Mouse (Mus musculus) kidney, postnatal 25 days (tissue): ENCODE data around the gene Dguok.
A peak's percentile ranks its signal among the peaks of the same experiment; 100 is the strongest.

Source experiments
- DNase-seq, 2 experiments: peaks; one replicate each; pipeline ENCODE4 v3.0.0; 2021; ENCODE audit warnings: mixed read lengths in 2 of 2

Dguok gene

DNA sequence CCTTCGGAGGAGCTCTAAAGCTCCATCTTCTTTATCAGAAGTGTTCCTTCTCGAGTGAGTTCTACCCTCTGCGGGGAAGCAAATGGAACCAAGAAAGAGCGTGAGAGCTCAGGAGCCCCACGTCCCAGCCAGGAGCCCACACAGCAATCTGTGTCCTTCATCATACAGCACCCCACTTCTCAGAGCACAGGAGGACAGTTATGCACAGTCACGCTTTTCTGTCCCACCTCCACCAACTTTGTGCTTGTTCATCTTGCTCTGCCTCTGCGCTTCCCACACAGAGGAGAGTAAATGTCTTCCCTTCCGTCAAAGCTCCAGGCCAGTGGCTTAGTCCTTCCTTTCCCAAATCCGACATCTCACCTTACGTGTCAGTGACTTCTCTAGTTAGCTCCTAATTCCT, 7.7 kb downstream of the Dguok start:
- peak in 1 of 2 experiments; percentile 9 for DNase-seq

DNA sequence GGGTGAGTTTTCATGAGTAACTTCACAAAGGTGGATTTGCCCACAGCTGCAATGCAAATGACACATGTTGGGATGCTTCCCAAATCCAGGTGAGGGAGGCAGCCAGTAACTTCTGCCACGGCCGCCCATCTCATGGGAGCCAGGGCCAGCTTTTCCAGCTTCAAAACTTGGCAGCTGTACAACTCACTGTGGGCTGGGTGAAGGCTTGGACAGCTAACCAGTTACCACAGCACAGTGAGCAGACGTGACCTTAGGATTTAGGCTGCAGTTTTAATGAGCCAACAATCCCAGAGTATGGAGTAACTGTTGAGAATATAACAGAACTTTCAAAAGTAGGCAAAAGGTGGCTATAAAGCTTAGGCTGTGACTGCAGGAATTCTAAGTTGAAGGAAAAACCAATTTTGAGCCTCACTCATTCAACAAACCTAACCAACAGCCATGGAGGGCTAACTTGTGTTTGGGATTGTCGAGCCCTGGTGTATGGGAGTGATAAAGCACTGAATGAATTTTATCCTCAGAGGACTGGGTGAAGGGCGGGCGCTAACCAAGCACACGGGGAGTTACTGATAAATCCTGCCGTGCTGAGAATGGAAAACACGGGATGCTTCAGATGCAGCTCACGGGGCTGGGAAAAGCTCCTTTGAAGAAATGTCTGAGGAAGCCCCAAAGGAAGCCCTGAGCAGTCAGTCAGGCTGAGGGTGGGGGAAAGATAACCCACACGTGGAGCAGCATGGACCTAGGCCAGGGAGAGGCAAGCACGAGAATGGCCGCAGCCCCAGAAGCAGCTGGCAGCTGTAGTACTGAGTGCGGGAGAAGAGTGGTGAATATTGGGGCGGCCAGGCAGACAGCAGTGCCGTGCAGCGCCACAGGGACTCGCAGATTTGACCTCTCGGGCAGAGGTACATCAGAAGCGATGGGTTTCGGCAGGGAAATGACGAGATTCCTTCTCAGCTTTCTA, 9.7 kb downstream of the Dguok start:
- DNase-seq = peak; percentile 66 to 84

DNA sequence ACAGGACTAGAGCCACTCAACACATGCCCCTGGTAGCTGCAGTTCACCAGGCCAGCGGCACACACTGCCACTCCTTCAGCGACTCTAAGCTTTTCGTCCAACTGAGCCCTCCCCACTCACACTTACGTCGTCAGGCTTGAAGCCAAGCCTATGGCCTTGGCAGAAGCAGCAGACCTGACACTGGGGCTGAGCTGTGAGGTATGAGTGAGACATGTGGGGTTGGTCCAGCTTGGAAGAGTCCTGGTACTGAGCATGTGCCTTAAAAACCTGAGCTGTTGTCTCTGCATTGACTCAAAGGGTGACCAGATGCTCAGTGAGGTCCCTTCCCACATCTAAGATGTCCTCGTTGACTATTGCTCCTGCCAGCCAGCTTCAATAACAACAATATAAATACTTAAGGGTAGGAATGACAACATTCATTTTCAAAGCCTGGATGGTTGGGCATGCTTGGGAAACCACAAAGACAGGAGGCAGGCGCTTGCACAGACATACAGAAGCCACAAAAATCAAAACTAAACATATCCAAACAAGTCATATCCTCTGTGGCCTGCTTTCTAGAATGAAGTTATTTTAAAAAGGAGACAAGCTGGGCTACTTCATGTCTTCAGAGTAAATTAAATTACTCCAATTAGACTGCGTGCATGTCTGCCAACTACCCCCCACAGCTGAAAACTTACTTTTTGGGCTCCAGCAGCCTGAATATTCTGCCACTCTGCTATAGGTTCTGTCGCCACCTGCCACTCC, 10.6 kb downstream of the Dguok start:
- DNase-seq = no peak

DNA sequence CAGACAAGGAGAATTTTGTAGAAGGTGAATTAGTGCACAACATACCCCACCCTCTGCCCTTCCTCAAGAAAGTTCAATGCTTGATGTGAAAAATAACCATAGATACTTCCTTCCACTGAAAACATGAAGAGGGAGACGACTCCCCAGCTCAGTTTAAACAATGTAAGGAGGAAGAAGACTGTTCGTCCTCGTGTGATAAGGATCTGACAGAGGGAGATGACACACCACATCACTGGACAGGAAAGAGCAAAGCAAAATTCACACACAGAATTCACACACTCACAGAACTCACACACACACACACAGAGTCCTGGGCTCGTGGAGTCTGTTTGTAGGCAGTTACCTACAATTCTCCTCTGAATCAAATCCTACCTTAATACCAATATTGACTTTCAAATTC, 16.1 kb downstream of the Dguok start:
- no peak for DNase-seq

DNA sequence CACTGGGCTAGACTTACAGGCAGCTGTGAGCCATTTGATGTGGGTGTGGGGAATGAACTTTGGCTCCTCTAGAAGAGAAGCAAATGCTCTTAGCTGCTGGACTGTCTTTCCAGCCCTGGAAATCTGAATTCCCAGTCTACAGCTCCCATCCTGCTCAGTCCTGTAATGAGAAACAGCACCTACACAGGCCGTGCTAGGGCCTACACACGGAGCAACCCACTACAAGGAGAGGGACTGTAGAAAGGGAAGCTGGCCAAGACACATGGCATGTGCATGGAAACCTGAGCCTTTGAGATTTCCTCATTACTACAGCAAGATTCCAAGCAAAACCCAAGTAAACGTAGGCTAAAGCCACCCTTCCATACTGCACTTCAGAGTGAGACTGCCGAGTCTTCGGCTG, 18.6 kb downstream of the Dguok start:
- DNase-seq = no peak

DNA sequence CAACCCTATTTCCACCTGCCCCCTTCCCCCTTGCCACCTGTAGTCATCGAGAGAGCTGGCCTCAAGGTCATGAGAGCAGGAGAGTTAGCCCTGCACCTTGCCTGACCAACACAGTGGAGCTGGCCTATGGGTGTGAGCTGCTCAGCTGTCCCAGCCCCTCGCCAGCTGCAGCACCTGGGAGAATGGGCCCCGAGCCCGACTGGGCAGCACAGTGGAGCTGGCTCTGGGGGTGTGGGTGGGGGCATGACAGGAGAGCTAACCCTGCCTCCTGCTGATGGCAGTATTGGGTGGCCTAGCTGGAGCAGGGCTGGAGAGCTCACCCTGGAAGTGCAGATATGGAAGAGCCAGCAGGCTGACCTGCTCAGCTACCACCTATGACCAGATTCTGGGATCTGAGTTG, 19.5 kb downstream of the Dguok start:
- DNase-seq = no peak

DNA sequence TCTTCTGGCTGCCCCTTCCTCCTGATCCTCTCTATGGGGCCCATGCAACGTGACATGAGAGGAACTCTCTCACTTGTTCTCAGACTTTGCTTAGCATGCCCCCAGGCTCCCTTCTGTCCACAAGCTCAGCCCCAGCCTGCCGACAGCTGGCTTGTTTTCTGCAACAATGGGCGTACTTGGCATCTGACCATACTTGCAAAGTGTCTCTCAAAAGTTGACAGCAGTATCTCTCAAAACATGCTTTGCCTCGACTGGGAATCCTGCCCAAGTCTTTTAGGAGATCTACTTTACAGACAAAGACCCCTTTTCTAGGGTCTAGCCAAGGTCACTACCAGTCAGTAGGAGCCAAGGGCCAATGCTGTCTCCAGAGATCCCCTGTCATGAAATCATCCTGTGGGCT, 20.9 kb downstream of the Dguok start:
- DNase-seq = no peak

DNA sequence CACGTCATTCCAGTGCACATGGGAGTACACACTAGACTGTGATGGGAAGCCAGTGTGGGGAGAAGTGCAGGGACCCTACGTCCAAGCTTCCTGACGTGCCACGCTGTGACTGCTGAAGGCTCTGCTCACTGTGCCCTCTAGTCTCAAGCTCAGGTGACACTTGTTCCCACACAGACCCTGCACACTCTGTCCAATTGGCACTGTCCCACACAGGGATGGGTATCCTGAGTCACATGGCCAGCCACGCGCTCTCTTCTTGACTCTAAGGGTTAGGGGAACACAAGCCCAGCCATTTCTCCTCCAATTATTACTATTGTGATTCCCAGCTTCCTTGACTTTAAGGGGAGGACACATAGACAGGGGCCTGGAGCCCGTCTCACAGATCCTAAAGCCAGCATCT, 23.0 kb downstream of the Dguok start:
- peak in 1 of 2 experiments; percentile 31 for DNase-seq

DNA sequence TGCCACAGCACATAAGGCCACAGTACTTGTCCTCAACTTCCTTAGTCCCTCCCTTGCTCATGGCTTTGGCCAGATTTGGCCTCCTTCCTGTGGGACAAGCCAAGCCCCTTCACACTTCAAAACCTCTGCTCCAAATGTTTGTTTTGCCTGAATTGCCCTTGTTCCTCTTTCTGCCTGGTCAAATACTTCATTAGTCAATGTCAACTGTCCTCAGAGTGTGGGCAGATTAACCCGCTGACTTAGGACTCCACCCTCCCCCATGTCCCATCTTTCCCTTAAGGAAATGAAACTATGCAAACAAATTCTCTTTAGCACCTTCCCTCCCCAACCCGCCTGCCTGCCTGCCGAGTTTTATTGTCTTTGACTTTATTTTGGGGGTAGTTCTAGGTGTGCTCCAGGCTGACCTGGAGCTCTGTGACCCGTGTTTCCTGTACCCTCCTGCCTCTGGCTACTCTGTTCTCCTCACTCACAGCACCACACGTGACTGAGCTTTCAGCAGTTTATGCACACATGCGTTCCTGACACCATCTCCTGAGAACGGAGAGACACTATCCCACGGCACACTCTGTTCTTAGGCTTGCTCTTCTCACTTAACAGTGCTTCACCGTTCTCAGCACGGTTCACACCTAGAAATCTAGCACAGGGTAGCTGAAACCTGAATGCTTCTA, 24.2 kb downstream of the Dguok start:
- peak; percentile 27 to 74 for DNase-seq

DNA sequence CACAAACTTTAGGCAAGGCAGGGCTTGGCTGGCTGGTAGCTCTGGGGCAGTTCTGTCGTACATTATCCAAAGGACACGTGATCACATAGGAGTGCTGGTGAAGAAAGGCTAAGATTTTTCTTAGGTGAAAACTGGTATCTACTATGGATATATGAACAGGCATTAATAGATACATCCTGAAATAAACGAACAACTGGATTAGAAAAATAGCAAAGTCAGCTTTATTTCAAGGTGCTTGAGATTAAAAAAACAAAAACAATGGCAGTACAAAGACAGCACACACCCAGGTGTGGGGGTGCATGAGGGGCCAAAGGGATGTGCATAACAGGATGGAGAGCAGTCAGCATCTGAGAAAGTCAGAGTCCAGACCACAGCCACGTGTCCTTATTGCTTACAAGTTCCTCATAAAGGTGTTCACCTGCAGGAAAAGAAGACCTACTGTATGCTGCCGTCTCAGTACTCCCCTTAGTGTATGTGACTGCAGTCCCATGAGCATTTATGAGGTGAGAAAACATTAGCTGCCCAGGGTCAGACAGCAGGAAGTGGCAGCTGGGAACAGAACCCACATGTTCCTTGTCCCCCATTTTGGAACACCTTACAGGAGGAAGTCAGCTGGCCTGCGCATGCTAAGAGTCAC, 26.6 kb downstream of the Dguok start:
- DNase-seq = peak in 1 of 2 experiments; percentile 8

DNA sequence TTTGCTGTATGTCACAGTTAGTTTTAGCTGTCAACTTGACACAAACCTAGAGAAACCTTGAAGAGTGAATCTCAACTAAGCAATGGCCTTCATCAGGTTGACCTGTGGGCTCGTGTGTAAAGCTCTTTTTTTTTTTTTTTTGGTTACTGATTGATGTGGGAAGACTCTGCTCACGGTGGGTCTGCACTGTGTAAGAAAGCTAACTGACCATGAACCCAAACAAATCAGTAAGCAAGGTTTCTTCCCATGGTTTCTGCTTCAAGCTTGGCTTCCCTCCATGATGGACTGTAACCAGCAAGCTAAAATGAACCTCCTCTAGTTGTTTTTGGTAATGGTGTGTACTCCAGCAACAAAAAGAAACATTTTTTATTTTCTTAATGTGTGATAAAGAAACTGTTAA, 27.6 kb downstream of the Dguok start:
- DNase-seq = no peak

DNA sequence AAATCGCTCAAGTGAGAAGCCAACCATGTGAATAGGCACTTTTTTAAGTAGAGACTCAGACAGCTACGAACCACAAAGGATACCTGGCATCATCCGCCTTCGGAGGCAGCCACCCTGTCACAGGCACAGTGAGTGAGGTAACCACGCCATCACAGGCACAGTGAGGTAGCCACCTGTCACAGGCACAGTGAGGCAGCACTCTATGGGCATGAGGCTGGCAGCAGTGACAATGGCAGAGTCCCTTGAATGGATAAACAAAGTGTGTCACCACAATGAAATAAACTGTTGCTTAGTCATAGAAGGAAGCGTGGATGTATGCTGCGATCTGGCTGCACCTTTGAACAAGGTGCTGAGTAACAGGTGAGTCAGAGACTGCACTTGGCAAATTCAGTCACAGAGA, 28.1 kb downstream of the Dguok start:
- DNase-seq = no peak

DNA sequence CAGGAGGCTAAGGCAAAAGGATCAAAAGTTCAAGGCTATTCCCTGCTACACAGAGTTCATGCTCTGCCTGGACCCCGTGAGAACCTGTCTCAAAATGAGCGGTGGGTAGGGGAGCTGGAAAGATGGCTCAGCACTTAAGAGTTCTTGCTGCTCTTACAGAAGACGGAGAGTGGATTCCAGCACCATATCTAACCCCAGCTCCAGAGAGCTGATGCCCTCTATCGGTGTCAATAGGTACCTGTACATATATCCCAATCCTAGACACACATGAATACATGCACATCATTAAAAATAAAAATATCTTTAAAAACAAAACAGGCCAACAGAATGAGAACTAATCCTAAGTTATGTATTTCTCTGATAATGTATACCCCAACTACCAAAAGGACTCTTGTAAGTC, 28.6 kb downstream of the Dguok start:
- no peak for DNase-seq

DNA sequence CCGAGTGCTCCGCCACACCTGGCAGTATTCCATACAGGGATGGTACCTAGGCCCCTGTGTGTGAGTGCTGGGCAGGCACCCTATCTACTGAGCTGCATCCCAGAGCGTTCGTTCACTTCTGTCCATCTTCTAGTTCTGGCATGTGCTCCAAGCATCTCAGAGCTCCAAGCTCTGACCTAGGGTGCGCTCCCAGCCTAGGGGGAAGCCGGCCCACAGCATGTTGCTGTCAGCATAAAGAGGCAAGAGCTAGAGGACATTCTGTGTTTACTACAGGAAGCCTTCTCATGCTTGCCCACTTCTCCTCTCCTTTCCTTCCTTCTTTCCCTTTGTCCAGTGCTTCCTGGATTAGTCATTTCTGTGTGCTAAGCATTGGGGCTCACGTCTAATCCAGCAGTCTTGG, 31.3 kb downstream of the Dguok start:
- peak in 1 of 2 experiments; percentile 32 for DNase-seq

DNA sequence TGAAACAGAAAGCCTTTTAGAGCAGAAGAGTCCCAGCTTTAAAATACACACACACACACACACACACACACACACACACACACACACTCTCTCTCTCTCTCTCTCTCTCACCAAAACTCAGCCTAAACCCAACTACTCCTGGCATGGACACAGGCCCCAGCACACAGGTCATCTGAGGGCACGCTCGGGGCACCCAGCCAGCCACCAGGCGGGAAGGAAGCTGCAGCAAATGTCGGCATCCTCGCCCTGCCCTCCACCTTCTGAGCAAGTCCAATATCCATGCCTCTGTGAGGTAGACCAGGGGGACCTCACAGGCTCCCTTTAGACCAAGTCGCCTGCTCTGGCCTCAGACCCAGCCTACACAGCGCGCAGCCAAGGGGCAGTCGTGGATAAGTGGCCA, 33.5 kb downstream of the Dguok start:
- DNase-seq = peak; percentile 83 to 88

DNA sequence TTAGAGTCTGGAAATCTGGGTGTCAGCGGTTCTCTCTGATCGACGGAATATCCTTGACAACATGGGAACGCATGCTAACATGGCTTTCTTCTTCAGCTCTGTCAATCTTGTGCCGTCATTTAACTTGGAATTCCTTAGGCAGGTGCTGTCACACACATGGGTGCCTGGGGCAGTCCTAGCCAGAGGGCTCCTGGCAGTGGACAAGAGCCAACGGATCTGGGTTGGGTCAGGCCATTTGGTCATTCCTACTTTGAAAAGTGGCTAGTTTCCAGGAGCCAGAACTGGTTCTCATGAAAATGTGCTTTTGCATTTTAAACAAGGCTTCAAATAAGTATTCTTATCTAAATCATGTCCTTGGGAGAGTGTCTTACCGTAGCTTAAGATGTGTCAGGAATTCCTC, 35.0 kb downstream of the Dguok start:
- DNase-seq = peak in 1 of 2 experiments; percentile 57

DNA sequence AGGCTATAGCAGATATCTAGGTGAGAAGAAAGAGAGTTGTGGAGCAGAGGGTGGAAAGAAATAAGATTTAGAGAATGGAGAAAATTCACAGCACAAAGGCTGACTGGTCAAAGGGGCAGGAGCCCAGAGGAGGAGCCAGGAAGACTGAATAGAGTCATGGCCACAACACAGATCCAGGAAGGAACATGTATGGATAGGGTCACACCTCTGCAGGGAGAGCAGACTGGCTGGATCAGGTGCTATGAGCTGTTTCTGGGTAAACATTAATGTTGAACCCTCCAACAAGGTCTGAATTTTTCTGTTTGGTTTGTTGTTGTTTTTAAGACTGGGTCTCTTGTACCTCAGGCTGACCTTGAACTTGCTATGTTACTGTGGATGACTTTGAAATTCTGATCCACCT, 42.8 kb downstream of the Dguok start:
- peak in 1 of 2 experiments; percentile 51 for DNase-seq

DNA sequence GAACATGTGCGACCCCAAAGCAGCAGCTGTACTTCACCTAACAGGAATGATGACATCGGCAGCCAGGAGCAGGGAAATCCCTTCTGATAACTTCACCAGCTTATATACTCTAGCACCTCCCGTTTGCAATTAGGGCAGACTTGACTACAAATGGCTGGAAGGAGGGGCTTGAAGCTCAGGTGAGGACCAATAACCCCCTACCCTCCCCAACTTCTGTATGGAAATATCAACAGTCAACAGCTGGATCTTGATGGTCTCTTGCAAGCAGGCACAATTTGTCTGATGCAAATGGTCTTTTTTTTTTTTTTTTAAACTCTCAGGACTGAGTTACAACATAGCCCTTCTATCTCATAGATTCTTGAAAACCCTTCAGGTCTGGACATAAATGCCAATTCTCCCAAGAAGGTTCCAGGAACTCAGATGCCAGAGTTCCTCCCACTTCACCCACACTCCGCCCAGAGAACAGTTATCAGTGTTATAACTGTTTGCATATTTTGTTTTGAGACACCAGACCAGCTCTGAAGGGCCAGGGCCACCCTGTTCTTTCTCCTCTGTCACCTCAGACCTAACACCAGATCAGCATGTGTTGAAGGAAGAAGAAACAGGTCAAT, 47.6 kb downstream of the Dguok start, which contains the start of gene Tet3:
TSS of gene Tet3 (minus strand) at position 51 of the 611 bp plus-strand sequence.
- no peak for DNase-seq

DNA sequence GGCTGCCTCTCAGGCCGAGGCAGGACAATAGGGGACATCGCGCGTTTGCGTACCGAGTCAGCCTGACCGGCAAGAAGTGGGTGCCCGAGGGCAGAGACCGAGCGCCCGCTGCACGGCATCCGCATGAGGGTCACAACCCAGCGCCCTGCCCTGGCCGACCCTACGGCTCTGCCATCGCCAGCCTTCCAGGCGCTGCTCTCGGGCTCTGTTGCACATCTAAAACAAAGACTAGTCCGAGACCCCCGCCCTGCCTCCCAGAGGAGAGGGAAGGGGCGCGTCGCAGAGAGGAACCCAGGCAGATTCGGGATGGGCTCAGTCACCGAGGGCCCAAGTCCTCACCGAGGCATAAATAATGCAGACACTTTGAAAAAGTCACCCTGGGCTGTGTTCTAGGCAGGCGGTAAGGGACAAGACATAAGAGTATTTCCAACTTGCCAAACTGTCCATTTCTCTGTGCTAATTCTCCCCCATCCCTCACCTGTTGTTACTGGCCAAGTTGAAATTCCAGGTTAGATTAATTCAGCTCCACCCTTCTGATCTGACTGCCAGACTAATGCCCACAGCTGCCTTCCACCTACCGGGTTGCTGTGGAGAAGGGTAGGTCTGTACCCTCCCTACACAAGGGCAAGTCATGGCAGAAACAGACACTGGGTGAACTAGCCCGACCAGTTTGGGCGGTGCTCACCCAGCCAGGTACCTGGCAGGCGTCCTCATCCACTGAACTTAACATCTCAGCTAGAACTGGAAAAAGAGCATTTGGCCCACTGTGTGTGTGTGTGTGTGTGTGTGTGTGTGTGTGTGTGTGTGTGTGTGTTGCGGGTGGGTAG, 49.6 kb downstream of the Dguok start:
- DNase-seq = peak; percentile 72 to 91

DNA sequence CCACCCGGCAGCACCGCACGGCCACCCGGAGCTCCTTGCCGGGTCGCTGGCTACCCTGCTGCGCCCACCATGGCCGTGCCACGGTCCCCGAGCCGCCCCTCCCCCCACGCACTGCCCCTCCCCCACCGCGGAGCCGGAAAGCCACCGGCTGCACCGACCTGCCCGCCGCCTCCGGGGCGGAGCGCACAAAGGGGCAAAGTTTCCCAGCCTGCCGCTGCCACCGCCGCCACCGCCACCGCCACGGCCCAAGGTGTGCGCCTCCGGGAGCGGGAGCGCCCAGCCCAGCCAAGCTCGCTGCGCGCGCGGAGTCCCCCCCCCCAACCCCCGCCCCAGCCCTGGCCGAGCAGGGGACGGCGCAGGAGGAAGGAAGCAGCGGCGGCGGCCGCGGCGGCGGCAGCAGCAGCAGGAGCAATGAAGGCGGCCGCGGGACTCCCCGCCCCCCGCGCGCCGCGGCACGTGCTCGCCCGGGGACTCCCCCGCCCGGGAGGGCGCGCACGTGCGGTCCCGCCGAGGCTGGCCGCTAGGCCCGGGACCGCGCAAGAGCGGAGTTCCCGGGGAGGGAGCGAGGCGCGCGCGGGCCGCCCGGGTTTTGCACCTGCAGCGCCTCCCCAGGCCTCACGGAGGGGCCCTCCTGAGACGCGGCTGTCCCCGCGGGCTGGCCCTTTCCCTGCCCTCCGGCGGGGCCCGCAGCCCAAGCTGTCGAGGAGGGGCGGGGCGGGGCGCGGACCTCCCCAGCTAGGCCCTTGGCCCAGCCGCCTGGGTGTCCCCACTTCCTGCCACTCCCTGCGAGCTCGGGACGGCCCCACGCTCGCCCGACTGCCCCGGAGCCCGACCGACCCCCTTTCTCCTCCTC, 50.4 kb downstream of the Dguok start:
- DNase-seq = peak; percentile 73 to 91
